Mouse (Mus musculus) ES-Bruce4 (cell line): ENCODE results near the gene Xylt2. TPM values are rescaled to one million over a fixed set of nuclear protein-coding genes. Genes with fewer than 3 reads are reported as not detected.

Source experiments
- H3K27ac ChIP-seq: 2 replicates; pipeline ENCODE4 v1.5.1; 2012; ENCODE audit warnings: low read length, inconsistent platforms; ENCODE audit not compliant: insufficient read depth
- H3K27me3 ChIP-seq: 2 replicates; pipeline ENCODE4 v1.6.1; 2012; ENCODE audit warnings: mild to moderate bottlenecking, low read length, inconsistent platforms; ENCODE audit not compliant: control insufficient read depth, poor library complexity, insufficient read depth, severe bottlenecking
- H3K36me3 ChIP-seq: 2 replicates; pipeline ENCODE4 v1.6.1; 2012; ENCODE audit warnings: inconsistent platforms, mild to moderate bottlenecking, low read length, moderate library complexity; ENCODE audit not compliant: control insufficient read depth, poor library complexity, insufficient read depth, severe bottlenecking
- H3K4me1 ChIP-seq: one replicate; pipeline ENCODE4 v1.8.1; 2011; ENCODE audit warnings: low read length; ENCODE audit not compliant: control insufficient read depth, insufficient read depth
- H3K4me3 ChIP-seq: 2 replicates; pipeline ENCODE4 v1.5.1; 2011; ENCODE audit warnings: low read depth, mild to moderate bottlenecking, low read length
- H3K9ac ChIP-seq: 2 replicates; pipeline ENCODE4 v1.6.1; 2012; ENCODE audit warnings: low read depth, mild to moderate bottlenecking, inconsistent platforms; ENCODE audit not compliant: poor library complexity, severe bottlenecking
- H3K9me3 ChIP-seq: replicated peaks from 2 replicates; pipeline ENCODE4 v1.6.1; 2012; ENCODE audit warnings: mild to moderate bottlenecking, low read length, inconsistent platforms; ENCODE audit not compliant: control insufficient read depth, poor library complexity, insufficient read depth, severe bottlenecking
- CTCF ChIP-seq: IDR thresholded peaks from one replicate; pipeline ENCODE4 v1.8.1; 2011; ENCODE audit warnings: low read depth, low read length
- EP300 ChIP-seq: IDR thresholded peaks from 2 replicates; pipeline ENCODE4 v1.6.1; 2011; ENCODE audit warnings: low read depth, low read length; ENCODE audit not compliant: insufficient read depth
- POLR2A ChIP-seq: IDR thresholded peaks from one replicate; pipeline ENCODE4 v1.8.1; 2011; ENCODE audit warnings: low read length; ENCODE audit not compliant: insufficient read depth
- polyA plus RNA-seq: library from polyadenylated mRNA; stranded (reverse); fragments of >200 nt; gene quantifications from 2 replicates; pipeline ENCODE4 v1.2.4, GENCODE M21; 2011; ENCODE audit warnings: low read depth; ENCODE audit not compliant: missing spikeins, insufficient read depth, insufficient read length

Xylt2 gene
- polyA plus RNA-seq, 1 experiment = 20.1 TPM

GRCm38 (mm10) chr11:94713246-94713860 is 36.0 kb upstream of the Xylt2 start:
- H3K4me1 ChIP-seq = no peaks in the 10 kb centered on the region
- no peak overlapping the region for H3K9ac ChIP-seq
- no peaks in the 10 kb centered on the region for H3K9me3 ChIP-seq
- no peak for TF ChIP-seq CTCF
- TF ChIP-seq EP300 = no peak
- no peak for TF ChIP-seq POLR2A
- H3K36me3 ChIP-seq = no peaks in the 10 kb centered on the region
- H3K27ac ChIP-seq = no peak overlapping the region
- H3K4me3 ChIP-seq = no peak overlapping the region
- no peaks in the 10 kb centered on the region for H3K27me3 ChIP-seq

- Histone ChIP-seq H3K9me3 (peaks cover 4% of the 10 kb centered on the region; the same call in 1 of the 2 replicates), H3K9ac (no peak within 1 kb of the TSS), H3K4me3 (no peak within 1 kb of the TSS), H3K27ac (no peak within 1 kb of the TSS), H3K27me3 (no peaks in the 10 kb centered on the region), H3K4me1 (no peaks in the 10 kb centered on the region), H3K36me3 (no peaks in the 10 kb centered on the region)
- no peak for TF ChIP-seq CTCF
- TF ChIP-seq EP300 = no peak
- TF ChIP-seq POLR2A = no peak
Observed at GRCm38 (mm10) chr11:94704472-94704871, 27.2 kb upstream of the Xylt2 start, which contains the start of gene Gm11541. Gene Gm11541, minus strand, starts transcription at chr11:94704499.

- Histone ChIP-seq H3K27me3 (no peaks in the 10 kb centered on the region), H3K9ac (no peak overlapping the region), H3K36me3 (no peaks in the 10 kb centered on the region), H3K4me3 (no peak overlapping the region), H3K9me3 (peaks cover 4% of the 10 kb centered on the region; the same call in 1 of the 2 replicates), H3K4me1 (no peaks in the 10 kb centered on the region), H3K27ac (no peak overlapping the region)
- TF ChIP-seq POLR2A (no peak), EP300 (no peak), CTCF (no peak)
Observed at GRCm38 (mm10) chr11:94704020-94704419, 26.7 kb upstream of the Xylt2 start.

- H3K27me3 ChIP-seq = no peaks in the 10 kb centered on the region
- H3K27ac ChIP-seq = no peak overlapping the region
- no peak for TF ChIP-seq POLR2A
- TF ChIP-seq CTCF = no peak
- TF ChIP-seq EP300 = no peak
- H3K4me3 ChIP-seq = no peak overlapping the region
- no peaks in the 10 kb centered on the region for H3K36me3 ChIP-seq
- no peak overlapping the region for H3K9ac ChIP-seq
- H3K4me1 ChIP-seq = no peaks in the 10 kb centered on the region
- H3K9me3 ChIP-seq = peaks cover 4% of the 10 kb centered on the region; the same call in 1 of the 2 replicates
Observed at GRCm38 (mm10) chr11:94702216-94702610, 24.9 kb upstream of the Xylt2 start.

GRCm38 (mm10) chr11:94701401-94702215 is 24.3 kb upstream of the Xylt2 start:
- Histone ChIP-seq H3K27me3 (no peaks in the 10 kb centered on the region), H3K27ac (no peak overlapping the region), H3K36me3 (no peaks in the 10 kb centered on the region), H3K4me3 (peak overlapping the region; percentile 43), H3K4me1 (no peaks in the 10 kb centered on the region), H3K9me3 (peaks cover 4% of the 10 kb centered on the region; the same call in 1 of the 2 replicates), H3K9ac (peak overlapping the region; percentile 29)
- TF ChIP-seq CTCF = no peak
- no peak for TF ChIP-seq EP300
- TF ChIP-seq POLR2A = no peak

GRCm38 (mm10) chr11:94699399-94699798 is 22.1 kb upstream of the Xylt2 start:
- Histone ChIP-seq H3K36me3 (no peaks in the 10 kb centered on the region), H3K4me3 (no peak overlapping the region), H3K9me3 (no peaks in the 10 kb centered on the region), H3K27me3 (no peaks in the 10 kb centered on the region), H3K9ac (no peak overlapping the region), H3K27ac (no peak overlapping the region), H3K4me1 (no peaks in the 10 kb centered on the region)
- no peak for TF ChIP-seq EP300
- TF ChIP-seq POLR2A = no peak
- no peak for TF ChIP-seq CTCF
